Mouse (Mus musculus): ENCODE results near the gene Glcci1. TPM values are rescaled to one million over a fixed set of nuclear protein-coding genes. Genes with fewer than 3 reads are reported as not detected.

Gene Glcci1
- polyA plus RNA-seq, 1 experiment from 2014 or later = 4.9 TPM

- Histone ChIP-seq H3K9me3 (no peaks in the 10 kb centered on the region), H3K27me3 (replicated peaks) (no peaks in the 10 kb centered on the region), H3K4me1 (peaks cover 36% of the 10 kb centered on the region), H3K4me2 (no peak overlapping the region), H3K27ac (replicated peaks) (no peak overlapping the region), H3K9ac (no peak overlapping the region), H3K4me3 (no peak overlapping the region), H3K36me3 (no peaks in the 10 kb centered on the region)
- 70% methylated on average over 17 of the region's 17 CpGs for WGBS
- no peak for ATAC-seq (ENCODE audit: extremely low read depth, insufficient number of reproducible peaks, low FRiP score, low TSS enrichment)
Measured at GRCm38 (mm10) chr6:8484437-8485275, 24.7 kb upstream of the Glcci1 start.

GRCm38 (mm10) chr6:8485414-8486175 is 23.8 kb upstream of the Glcci1 start:
- no peak for ATAC-seq (ENCODE audit: extremely low read depth, insufficient number of reproducible peaks, low FRiP score, low TSS enrichment)
- no peak overlapping the region for H3K4me3 ChIP-seq
- H3K4me2 ChIP-seq = no peak overlapping the region
- no peak overlapping the region for H3K9ac ChIP-seq
- no peaks in the 10 kb centered on the region for H3K36me3 ChIP-seq
- 66% methylated on average over 16 of the region's 16 CpGs for WGBS
- H3K4me1 ChIP-seq = peaks cover 34% of the 10 kb centered on the region
- no peaks in the 10 kb centered on the region for H3K9me3 ChIP-seq
- no peaks in the 10 kb centered on the region for H3K27me3 ChIP-seq (replicated peaks)
- H3K27ac ChIP-seq (replicated peaks) = no peak overlapping the region

- Histone ChIP-seq H3K4me2 (no peak overlapping the region), H3K27ac (replicated peaks) (no peak overlapping the region), H3K9ac (0 out of 2 replicates have a peak overlapping the region, but pooled peaks have one; percentile 10), H3K4me1 (peaks cover 34% of the 10 kb centered on the region), H3K27me3 (replicated peaks) (no peaks in the 10 kb centered on the region), H3K4me3 (no peak overlapping the region), H3K9me3 (no peaks in the 10 kb centered on the region), H3K36me3 (no peaks in the 10 kb centered on the region)
- no peak for ATAC-seq (ENCODE audit: extremely low read depth, insufficient number of reproducible peaks, low FRiP score, low TSS enrichment)
- WGBS = 87% methylated on average over 17 of the region's 17 CpGs
Measured at GRCm38 (mm10) chr6:8486391-8487043, 22.9 kb upstream of the Glcci1 start.

GRCm38 (mm10) chr6:8487044-8487853 is 22.2 kb upstream of the Glcci1 start:
- Histone ChIP-seq H3K27ac (replicated peaks) (no peak overlapping the region), H3K4me1 (peaks cover 34% of the 10 kb centered on the region), H3K36me3 (no peaks in the 10 kb centered on the region), H3K27me3 (replicated peaks) (no peaks in the 10 kb centered on the region), H3K9me3 (no peaks in the 10 kb centered on the region), H3K4me2 (peak overlapping the region; percentile 37), H3K9ac (peak overlapping the region; percentile 56), H3K4me3 (no peak overlapping the region)
- WGBS = 40% methylated on average over 20 of the region's 20 CpGs
- ATAC-seq (ENCODE audit: extremely low read depth, insufficient number of reproducible peaks, low FRiP score, low TSS enrichment) = no peak

- Histone ChIP-seq H3K4me3 (no peak overlapping the region), H3K9me3 (no peaks in the 10 kb centered on the region), H3K4me1 (peaks cover 34% of the 10 kb centered on the region), H3K27me3 (replicated peaks) (no peaks in the 10 kb centered on the region), H3K9ac (no peak overlapping the region), H3K27ac (replicated peaks) (no peak overlapping the region), H3K36me3 (no peaks in the 10 kb centered on the region), H3K4me2 (no peak overlapping the region)
- 23% methylated on average over 5 of the region's 5 CpGs for WGBS
- no peak for ATAC-seq (ENCODE audit: extremely low read depth, insufficient number of reproducible peaks, low FRiP score, low TSS enrichment)
Measured at GRCm38 (mm10) chr6:8488249-8488648, 21.2 kb upstream of the Glcci1 start.

GRCm38 (mm10) chr6:8489266-8489665 is 20.1 kb upstream of the Glcci1 start:
- no peak overlapping the region for H3K4me3 ChIP-seq
- no peak overlapping the region for H3K9ac ChIP-seq
- H3K4me1 ChIP-seq = peaks cover 34% of the 10 kb centered on the region
- no peaks in the 10 kb centered on the region for H3K9me3 ChIP-seq
- no peaks in the 10 kb centered on the region for H3K36me3 ChIP-seq
- no peaks in the 10 kb centered on the region for H3K27me3 ChIP-seq (replicated peaks)
- 80% methylated on average over 7 of the region's 7 CpGs for WGBS
- no peak for ATAC-seq (ENCODE audit: extremely low read depth, insufficient number of reproducible peaks, low FRiP score, low TSS enrichment)
- H3K4me2 ChIP-seq = no peak overlapping the region
- H3K27ac ChIP-seq (replicated peaks) = no peak overlapping the region

- WGBS = 67% methylated on average over 1 of the region's 1 CpGs
- no peak for ATAC-seq (ENCODE audit: extremely low read depth, insufficient number of reproducible peaks, low FRiP score, low TSS enrichment)
- no peak overlapping the region for H3K9ac ChIP-seq
- H3K27ac ChIP-seq (replicated peaks) = no peak overlapping the region
- H3K9me3 ChIP-seq = no peaks in the 10 kb centered on the region
- no peak overlapping the region for H3K4me2 ChIP-seq
- H3K27me3 ChIP-seq (replicated peaks) = no peaks in the 10 kb centered on the region
- H3K36me3 ChIP-seq = no peaks in the 10 kb centered on the region
- H3K4me1 ChIP-seq = peaks cover 31% of the 10 kb centered on the region
- no peak overlapping the region for H3K4me3 ChIP-seq
Measured at GRCm38 (mm10) chr6:8489938-8490585, 19.3 kb upstream of the Glcci1 start.

GRCm38 (mm10) chr6:8492248-8492647 is 17.2 kb upstream of the Glcci1 start:
- Histone ChIP-seq H3K27ac (replicated peaks) (no peak overlapping the region), H3K4me3 (no peak overlapping the region), H3K4me2 (no peak overlapping the region), H3K27me3 (replicated peaks) (no peaks in the 10 kb centered on the region), H3K36me3 (no peaks in the 10 kb centered on the region), H3K9ac (no peak overlapping the region), H3K4me1 (peaks cover 26% of the 10 kb centered on the region), H3K9me3 (no peaks in the 10 kb centered on the region)
- no peak for ATAC-seq (ENCODE audit: extremely low read depth, insufficient number of reproducible peaks, low FRiP score, low TSS enrichment)
- WGBS = 82% methylated on average over 3 of the region's 3 CpGs

- no peak overlapping the region for H3K27ac ChIP-seq (replicated peaks)
- no peaks in the 10 kb centered on the region for H3K27me3 ChIP-seq (replicated peaks)
- no peaks in the 10 kb centered on the region; the same call in 1 of the 2 replicates for H3K9me3 ChIP-seq
- no peak for ATAC-seq (ENCODE audit: extremely low read depth, insufficient number of reproducible peaks, low FRiP score, low TSS enrichment)
- peak overlapping the region; percentile 42 for H3K4me2 ChIP-seq
- WGBS = 60% methylated on average over 5 of the region's 5 CpGs
- no peak overlapping the region for H3K4me3 ChIP-seq
- no peaks in the 10 kb centered on the region for H3K36me3 ChIP-seq
- no peak overlapping the region for H3K9ac ChIP-seq
- peaks cover 13% of the 10 kb centered on the region for H3K4me1 ChIP-seq
Measured at GRCm38 (mm10) chr6:8495109-8495826, 14.1 kb upstream of the Glcci1 start.

- Histone ChIP-seq H3K4me2 (peak overlapping the region; percentile 42), H3K4me3 (no peak overlapping the region), H3K4me1 (peaks cover 13% of the 10 kb centered on the region), H3K27me3 (replicated peaks) (no peaks in the 10 kb centered on the region), H3K9ac (no peak overlapping the region), H3K36me3 (no peaks in the 10 kb centered on the region), H3K9me3 (no peaks in the 10 kb centered on the region; the same call in 1 of the 2 replicates), H3K27ac (replicated peaks) (no peak overlapping the region)
- no peak for ATAC-seq (ENCODE audit: extremely low read depth, insufficient number of reproducible peaks, low FRiP score, low TSS enrichment)
- WGBS = 59% methylated on average over 4 of the region's 4 CpGs
Measured at GRCm38 (mm10) chr6:8495827-8496222, 13.6 kb upstream of the Glcci1 start.

All from heart, embryonic 13.5 days (tissue).